Mouse (Mus musculus) stomach, postnatal 0 days (tissue): ENCODE data around the gene Cep95. TPM values are rescaled to one million over a fixed set of nuclear protein-coding genes. Genes with fewer than 3 reads are reported as not detected.

ENCODE experiments used
- ATAC-seq: fragments of 200-750 bp; cut with Nextera tagmentation; 2 replicates; pipeline ENCODE4 v1.8.0; 2017; ENCODE audit not compliant: low FRiP score, low TSS enrichment
- DNase-seq: peaks from one replicate; pipeline ENCODE4 v3.0.0-alpha.2; 2016; ENCODE audit warnings: low spot score
- H3K27ac ChIP-seq: fragments of 300-500 bp; sonication (generic); replicated peaks from 2 replicates; pipeline ENCODE4 v1.5.1; 2014; ENCODE audit warnings: mild to moderate bottlenecking, control low read depth
- H3K27me3 ChIP-seq: fragments of 300-500 bp; sonication (generic); 2 replicates; pipeline ENCODE4 v1.6.1; 2014; ENCODE audit warnings: low read length; ENCODE audit not compliant: control insufficient read depth, insufficient read depth
- H3K36me3 ChIP-seq: fragments of 300-500 bp; sonication (generic); 2 replicates; pipeline ENCODE4 v1.6.1; 2014; ENCODE audit warnings: low read length, mixed read lengths; ENCODE audit not compliant: control insufficient read depth, insufficient read depth
- H3K4me1 ChIP-seq: fragments of 300-500 bp; sonication (generic); replicated peaks from 2 replicates; pipeline ENCODE4 v1.6.1; 2014; ENCODE audit warnings: antibody characterized with exemption; ENCODE audit not compliant: control insufficient read depth, insufficient read depth
- H3K4me2 ChIP-seq: fragments of 300-500 bp; sonication (generic); replicated peaks from 2 replicates; pipeline ENCODE4 v1.6.1; 2014; ENCODE audit warnings: low read depth, mild to moderate bottlenecking, control low read depth, moderate library complexity
- H3K4me3 ChIP-seq: fragments of 300-500 bp; sonication (generic); 2 replicates; pipeline ENCODE4 v1.5.1; 2014; ENCODE audit warnings: low read depth, low read length, control low read depth
- H3K9ac ChIP-seq: fragments of 300-500 bp; sonication (generic); 2 replicates; pipeline ENCODE4 v1.6.1; 2014; ENCODE audit warnings: mild to moderate bottlenecking, low read length, control low read depth, mixed read lengths
- H3K9me3 ChIP-seq: fragments of 300-500 bp; sonication (generic); 2 replicates; pipeline ENCODE4 v1.6.1; 2016; ENCODE audit warnings: low read length; ENCODE audit not compliant: control insufficient read depth
- CTCF ChIP-seq: IDR thresholded peaks from 2 replicates; pipeline ENCODE4 v1.5.1; 2016; ENCODE audit warnings: antibody characterized with exemption, low read depth, mild to moderate bottlenecking, moderate library complexity
- EP300 ChIP-seq: optimal IDR thresholded peaks from 2 replicates; pipeline ENCODE3; 2016; ENCODE audit warnings: antibody characterized with exemption
- WGBS: fragments of 180-500 bp; shearing (Covaris S2); extraction: QIAGEN DNeasy Blood & Tissue Kit; methylation state at CpG from one replicate; pipeline ENCODE4 v1.1.7; 2014; 5-methylcytosine and 5-hydroxymethylcytosine counted together
- polyA plus RNA-seq: library from polyadenylated mRNA; unstranded; fragments of >200 nt; fragmentation: Nextera tagmentation; extraction: Ambion mirVana; gene quantifications from 2 replicates; pipeline ENCODE4 v1.2.1, GENCODE M21; 2015

The Cep95 gene
- polyA plus RNA-seq, 1 experiment from 2014 or later: 4.9 TPM

DNA sequence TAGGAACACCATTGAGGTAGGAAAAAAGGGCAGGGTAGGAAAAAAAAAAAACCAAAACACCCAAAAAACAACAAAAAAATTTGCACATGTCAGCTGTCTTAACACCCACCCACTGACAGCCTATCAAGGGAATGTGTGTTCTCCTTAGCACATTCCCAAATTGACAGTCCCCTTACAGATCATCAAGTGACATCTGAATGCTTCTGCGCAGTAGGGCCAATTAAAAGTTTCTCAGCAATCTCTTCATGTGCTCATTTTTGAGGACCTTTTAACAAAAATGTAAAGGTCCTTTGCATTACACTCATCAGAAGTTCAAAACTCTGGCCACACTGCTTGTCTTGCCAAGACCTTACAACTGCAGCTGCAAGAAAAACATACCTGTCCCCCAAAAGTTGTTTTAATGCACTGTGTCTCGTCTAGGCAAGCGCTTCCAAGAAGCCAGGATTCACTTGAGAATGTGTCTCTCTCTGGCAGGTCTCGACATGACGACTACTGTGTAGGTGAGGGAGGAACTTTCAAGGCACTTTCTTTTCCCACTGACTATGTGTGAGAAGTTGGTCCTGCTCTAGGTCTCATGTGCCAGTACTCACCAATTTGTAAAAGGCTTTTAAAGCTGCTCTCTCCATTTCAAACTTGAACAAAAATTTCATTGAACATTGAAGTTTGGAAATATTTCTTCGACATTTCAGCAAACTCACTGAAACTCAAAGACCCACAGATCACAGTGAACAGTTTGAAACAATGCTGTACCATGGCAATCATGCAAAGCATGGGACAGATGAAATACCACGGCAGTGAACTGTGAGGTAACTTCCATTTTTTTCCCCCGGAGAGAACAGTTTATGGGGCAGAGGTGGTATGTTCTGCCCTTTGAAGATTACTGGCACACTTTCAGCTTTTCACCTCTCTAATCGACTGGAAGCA, 5.9 kb upstream of the Cep95 start:
- no peak overlapping the region for H3K27ac ChIP-seq
- 67% methylated on average over 9 of the region's 9 CpGs for WGBS
- ATAC-seq: no peak

DNA sequence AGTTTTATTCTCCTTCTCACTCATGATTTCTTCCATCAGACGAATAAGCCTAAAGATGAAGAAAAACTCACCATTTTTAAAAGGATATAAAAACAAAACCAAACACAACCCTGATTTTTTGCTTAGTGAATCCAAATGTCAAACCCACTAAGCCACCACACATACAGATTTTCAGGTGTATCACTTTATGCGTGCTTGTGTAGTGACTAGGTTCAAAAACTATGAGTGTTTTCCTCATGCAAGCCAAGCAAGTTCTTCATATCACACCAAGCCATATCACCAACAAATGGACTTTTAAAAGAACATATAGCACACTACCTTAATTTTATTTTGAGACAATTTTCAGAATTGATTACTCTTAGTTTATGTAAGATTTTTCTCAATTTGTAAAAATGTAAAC, 4.6 kb upstream of the Cep95 start:
- Histone ChIP-seq H3K9ac (no peak overlapping the region), H3K4me3 (no peak overlapping the region), H3K27ac (no peak overlapping the region), H3K9me3 (no peaks in the 10 kb centered on the region), H3K36me3 (peaks cover 30% of the 10 kb centered on the region), H3K27me3 (no peaks in the 10 kb centered on the region), H3K4me1 (no peaks in the 10 kb centered on the region), H3K4me2 (no peak overlapping the region)
- DNase-seq: no peak
- WGBS: 76% methylated on average over 2 of the region's 2 CpGs
- TF ChIP-seq EP300 (no peak), CTCF (no peak)
- no peak for ATAC-seq

More for the DNA sequence above, 5.9 kb upstream of the Cep95 start:
- Histone ChIP-seq H3K9me3 (no peaks in the 10 kb centered on the region), H3K4me3 (no peak overlapping the region), H3K9ac (no peak overlapping the region), H3K27me3 (no peaks in the 10 kb centered on the region), H3K36me3 (peaks cover 30% of the 10 kb centered on the region), H3K4me1 (no peaks in the 10 kb centered on the region), H3K4me2 (no peak overlapping the region)
- no peak for TF ChIP-seq CTCF
- no peak for TF ChIP-seq EP300
- DNase-seq: no peak

DNA sequence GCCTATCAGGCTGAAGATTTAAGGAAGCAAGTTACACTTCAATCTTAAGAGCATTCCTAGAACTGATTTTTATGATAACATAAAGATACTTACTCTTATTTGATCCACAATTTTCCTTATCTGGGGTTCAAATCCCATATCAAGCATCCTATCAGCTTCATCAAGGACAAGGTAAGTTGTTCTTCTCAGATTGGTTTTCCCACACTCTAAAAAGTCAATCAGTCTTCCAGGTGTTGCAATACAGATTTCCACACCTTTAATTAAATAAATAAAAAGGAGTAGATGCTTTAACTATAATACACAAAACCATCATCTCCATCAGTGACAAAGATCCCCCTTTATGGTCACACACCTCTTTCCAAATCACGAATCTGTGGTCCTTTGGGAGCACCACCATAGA, 4.0 kb upstream of the Cep95 start:
- no peak overlapping the region for H3K4me3 ChIP-seq
- WGBS: 65% methylated on average over 1 of the region's 1 CpGs
- no peaks in the 10 kb centered on the region for H3K4me1 ChIP-seq
- TF ChIP-seq CTCF (no peak), EP300 (no peak)
- H3K4me2 ChIP-seq: no peak overlapping the region
- ATAC-seq (no peak), DNase-seq (no peak)
- H3K9me3 ChIP-seq: no peaks in the 10 kb centered on the region
- no peaks in the 10 kb centered on the region for H3K27me3 ChIP-seq
- peaks cover 30% of the 10 kb centered on the region for H3K36me3 ChIP-seq
- H3K9ac ChIP-seq: no peak overlapping the region
- no peak overlapping the region for H3K27ac ChIP-seq

DNA sequence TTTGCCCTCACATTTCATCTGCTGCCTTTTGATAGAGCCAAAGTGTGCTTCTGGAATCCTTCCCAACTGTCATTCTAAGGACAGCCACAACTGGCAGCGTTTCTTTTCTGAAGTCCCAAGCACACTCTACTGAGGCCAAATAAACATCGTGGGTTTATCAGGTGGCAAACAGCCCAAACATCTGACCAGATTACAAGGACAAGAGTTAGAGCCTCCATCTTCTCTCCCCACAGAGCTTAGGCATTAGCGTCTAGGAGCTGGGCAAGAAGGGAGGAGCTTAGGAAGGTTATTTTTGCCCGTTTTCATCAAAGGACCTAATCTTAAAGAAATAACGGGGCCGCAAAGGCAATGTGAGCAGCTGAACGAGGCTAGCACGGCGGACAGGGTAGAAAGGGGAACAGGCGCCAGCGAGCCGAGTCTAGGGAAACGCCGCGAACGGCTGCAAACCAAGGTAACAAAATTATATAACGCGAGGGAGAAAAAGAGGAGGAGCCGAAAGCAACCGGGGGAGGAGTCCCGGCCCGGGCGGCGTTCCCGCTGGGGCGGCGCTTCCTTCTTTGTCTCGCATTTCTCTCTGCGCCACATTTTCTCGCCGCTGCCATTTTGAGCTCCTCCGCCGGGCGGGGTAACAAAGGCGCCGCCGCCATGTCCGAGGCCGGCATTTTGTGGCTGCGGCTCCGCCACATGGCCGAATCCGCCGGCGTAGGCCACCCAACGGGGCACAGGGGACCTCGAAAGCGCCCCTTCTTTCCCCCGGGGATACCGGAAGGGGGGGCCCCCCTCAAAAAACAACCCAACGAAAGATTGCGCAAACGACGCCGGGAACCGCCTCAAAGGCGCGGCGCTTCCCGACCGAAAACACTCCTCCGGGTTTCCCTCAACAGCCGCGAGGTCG, 1.7 kb upstream of the Cep95 start:
- peak overlapping the region; percentile 93 for H3K4me3 ChIP-seq
- H3K4me1 ChIP-seq: no peaks in the 10 kb centered on the region
- peak overlapping the region; percentile 100 for H3K9ac ChIP-seq
- under 1% methylated on average over 61 of the region's 65 CpGs for WGBS
- ATAC-seq: peak; percentile 58
- no peaks in the 10 kb centered on the region for H3K27me3 ChIP-seq
- H3K36me3 ChIP-seq: peaks cover 24% of the 10 kb centered on the region
- TF ChIP-seq CTCF (no peak), EP300 (no peak)
- peak overlapping the region; percentile 58 for H3K4me2 ChIP-seq
- peak overlapping the region; percentile 100 for H3K27ac ChIP-seq
- DNase-seq: peak; percentile 94
- H3K9me3 ChIP-seq: no peaks in the 10 kb centered on the region

DNA sequence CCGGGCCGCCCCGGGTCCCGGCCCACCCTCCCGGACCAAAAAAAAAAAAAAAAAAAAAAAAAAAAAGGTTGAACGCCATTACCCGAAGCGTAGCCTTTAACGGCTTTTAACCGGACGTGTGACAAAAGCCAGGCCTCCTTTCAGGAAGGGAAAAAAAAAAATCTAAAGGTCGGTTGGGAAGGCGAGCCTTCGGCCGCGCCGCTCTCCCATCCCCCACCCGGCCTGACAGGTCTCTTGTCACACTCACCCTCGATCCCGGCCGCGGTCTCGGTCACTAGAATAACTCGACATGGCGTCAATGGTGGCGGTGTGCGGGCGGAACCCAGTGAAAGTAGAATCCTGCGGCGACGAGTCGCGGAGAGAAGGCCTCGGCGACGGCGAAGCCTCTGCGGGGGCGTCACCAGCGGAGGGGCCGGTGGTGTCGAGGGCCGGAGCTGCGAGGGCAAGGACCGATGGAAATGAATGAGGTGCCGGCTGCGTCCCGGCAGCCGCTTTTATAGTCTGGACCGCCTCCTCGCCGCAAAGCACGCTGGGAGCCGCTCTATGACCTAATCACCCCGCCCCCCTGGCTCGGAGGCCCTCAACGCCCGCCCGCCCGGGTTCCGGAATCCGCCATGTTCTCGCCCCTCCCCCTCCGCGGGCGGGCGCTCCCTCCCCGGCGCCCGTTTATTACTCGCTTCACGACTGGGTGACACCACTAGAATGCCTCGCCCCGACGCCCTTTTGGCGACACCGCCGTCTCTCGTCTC, 852 bp upstream of the Cep95 start:
- peak overlapping the region; percentile 93 for H3K4me3 ChIP-seq

More for the DNA sequence above, 852 bp upstream of the Cep95 start:
- Histone ChIP-seq H3K27ac (peak overlapping the region; percentile 100), H3K4me2 (peak overlapping the region; percentile 68), H3K9ac (peak overlapping the region; percentile 100), H3K27me3 (no peaks in the 10 kb centered on the region), H3K4me1 (no peaks in the 10 kb centered on the region), H3K36me3 (peaks cover 16% of the 10 kb centered on the region), H3K9me3 (no peaks in the 10 kb centered on the region)
- under 1% methylated on average over 61 of the region's 79 CpGs for WGBS
- ATAC-seq: peak; percentile 84
- peak; percentile 99 for DNase-seq
- TF ChIP-seq CTCF: no peak
- no peak for TF ChIP-seq EP300
